Mouse (Mus musculus): Measurements from ENCODE around the gene Ppp1r3d. TPM values are rescaled to one million over a fixed set of nuclear protein-coding genes. Genes with fewer than 3 reads are reported as not detected.

Ppp1r3d gene
- polyA plus RNA-seq, 1 experiment, result not detected

DNA sequence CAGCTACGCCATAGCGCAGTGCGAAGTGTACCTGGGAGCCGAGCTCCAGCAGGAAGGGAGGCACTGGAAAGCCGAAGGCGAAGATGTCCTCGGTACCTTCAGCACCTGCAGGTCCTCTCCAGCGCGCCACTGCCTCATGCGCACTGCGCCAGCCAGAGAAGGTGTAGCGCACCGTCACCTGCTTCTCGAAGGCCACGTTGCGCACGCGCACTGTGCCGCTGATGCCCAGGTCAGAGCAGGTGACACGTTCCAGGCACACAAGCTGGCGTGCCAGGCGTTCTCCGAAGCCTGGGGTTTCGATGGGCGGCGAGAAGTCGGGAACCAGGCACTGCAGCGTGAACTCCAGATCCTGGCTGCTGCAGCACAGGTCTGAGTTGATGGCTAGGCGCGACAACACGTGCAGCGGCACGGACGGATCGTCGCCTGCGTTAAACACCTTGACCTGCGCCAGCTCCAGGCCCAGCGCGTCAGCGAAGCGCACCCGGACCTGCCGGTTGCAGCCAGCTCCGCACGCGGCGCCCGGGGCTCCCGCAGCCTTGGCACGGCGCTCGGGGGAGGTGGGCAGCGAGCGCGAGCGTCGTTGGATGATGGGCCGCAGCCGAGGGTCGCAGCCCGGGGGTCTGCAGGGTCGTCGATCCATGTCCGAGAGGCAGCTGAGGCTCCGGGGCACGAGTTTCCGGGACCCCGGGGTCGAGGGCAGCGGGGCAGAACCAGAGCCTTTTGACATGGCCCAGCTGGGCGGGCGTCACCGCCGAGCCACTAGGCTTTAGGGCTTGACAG lies 601 bp downstream of the Ppp1r3d start:
- no peaks in the 10 kb centered on the region for H3K79me3 ChIP-seq (ENCODE audit: low read depth)
- no peak overlapping the region for H3ac ChIP-seq (ENCODE audit: control insufficient read depth, insufficient read length, low read depth)
- no peak overlapping the region for H3K4me3 ChIP-seq (ENCODE audit: insufficient read depth, poor library complexity, severe bottlenecking)
- no peaks in the 10 kb centered on the region for H3K27me3 ChIP-seq (ENCODE audit: control insufficient read depth, insufficient read depth, insufficient read length)
- TF ChIP-seq MYOD1 (IDR thresholded peaks at IDR 0.05; ENCODE audit: control insufficient read depth, insufficient read length, low read depth), result no peak
- TF ChIP-seq CTCF (IDR thresholded peaks at IDR 0.05; ENCODE audit: control insufficient read depth, insufficient read depth, insufficient read length), result no peak
- no peak for TF ChIP-seq MAX (IDR thresholded peaks at IDR 0.05)
- TF ChIP-seq MYOG (IDR thresholded peaks at IDR 0.05; ENCODE audit: control insufficient read depth, extremely low read depth, insufficient read length), result no peak
- TF ChIP-seq CEBPB (IDR thresholded peaks at IDR 0.05; ENCODE audit: low read depth), result no peak
- TF ChIP-seq FOSL1 (IDR thresholded peaks at IDR 0.05; ENCODE audit: insufficient read depth, low read length, poor library complexity, severe bottlenecking), result no peak
- TF ChIP-seq USF1 (IDR thresholded peaks at IDR 0.05; ENCODE audit: low read depth), result no peak
- H3K79me2 ChIP-seq (ENCODE audit: control insufficient read depth, insufficient read depth), result no peaks in the 10 kb centered on the region
- no peaks in the 10 kb centered on the region for H3K36me3 ChIP-seq (ENCODE audit: control insufficient read depth, insufficient read depth)

- Histone ChIP-seq H3K27me3 (ENCODE audit: control insufficient read depth, insufficient read depth, insufficient read length) (no peaks in the 10 kb centered on the region), H3K79me3 (ENCODE audit: low read depth) (no peaks in the 10 kb centered on the region), H3K36me3 (ENCODE audit: control insufficient read depth, insufficient read depth) (no peaks in the 10 kb centered on the region), H3K4me3 (ENCODE audit: insufficient read depth, poor library complexity, severe bottlenecking) (no peak overlapping the region), H3ac (ENCODE audit: control insufficient read depth, insufficient read length, low read depth) (no peak overlapping the region), H3K79me2 (ENCODE audit: control insufficient read depth, insufficient read depth) (no peaks in the 10 kb centered on the region)
- TF ChIP-seq MYOD1 (IDR thresholded peaks at IDR 0.05; ENCODE audit: control insufficient read depth, insufficient read length, low read depth), result no peak
Observed at GRCm38 (mm10) chr2:178413081-178413480, 1.2 kb downstream of the Ppp1r3d start.

GRCm38 (mm10) chr2:178412598-178412997 lies 1.7 kb downstream of the Ppp1r3d start:
- no peaks in the 10 kb centered on the region for H3K36me3 ChIP-seq (ENCODE audit: control insufficient read depth, insufficient read depth)
- H3ac ChIP-seq (ENCODE audit: control insufficient read depth, insufficient read length, low read depth), result no peak overlapping the region
- H3K79me2 ChIP-seq (ENCODE audit: control insufficient read depth, insufficient read depth), result no peaks in the 10 kb centered on the region
- H3K27me3 ChIP-seq (ENCODE audit: control insufficient read depth, insufficient read depth, insufficient read length), result no peaks in the 10 kb centered on the region
- no peaks in the 10 kb centered on the region for H3K79me3 ChIP-seq (ENCODE audit: low read depth)
- no peak overlapping the region for H3K4me3 ChIP-seq (ENCODE audit: insufficient read depth, poor library complexity, severe bottlenecking)
- TF ChIP-seq CEBPB (IDR thresholded peaks at IDR 0.05; ENCODE audit: low read depth) (no peak), MYOD1 (IDR thresholded peaks at IDR 0.05; ENCODE audit: control insufficient read depth, insufficient read length, low read depth) (no peak), FOSL1 (IDR thresholded peaks at IDR 0.05; ENCODE audit: insufficient read depth, low read length, poor library complexity, severe bottlenecking) (no peak), MYOG (IDR thresholded peaks at IDR 0.05; ENCODE audit: control insufficient read depth, extremely low read depth, insufficient read length) (no peak), CTCF (IDR thresholded peaks at IDR 0.05; ENCODE audit: control insufficient read depth, insufficient read depth, insufficient read length) (no peak), MAX (IDR thresholded peaks at IDR 0.05) (no peak), USF1 (IDR thresholded peaks at IDR 0.05; ENCODE audit: low read depth) (no peak)

GRCm38 (mm10) chr2:178410286-178410685 lies 4.0 kb downstream of the Ppp1r3d start:
- Histone ChIP-seq H3ac (ENCODE audit: control insufficient read depth, insufficient read length, low read depth) (no peak overlapping the region), H3K4me3 (ENCODE audit: insufficient read depth, poor library complexity, severe bottlenecking) (no peak overlapping the region), H3K79me3 (ENCODE audit: low read depth) (no peaks in the 10 kb centered on the region), H3K79me2 (ENCODE audit: control insufficient read depth, insufficient read depth) (no peaks in the 10 kb centered on the region), H3K27me3 (ENCODE audit: control insufficient read depth, insufficient read depth, insufficient read length) (no peaks in the 10 kb centered on the region), H3K36me3 (ENCODE audit: control insufficient read depth, insufficient read depth) (no peaks in the 10 kb centered on the region)
- TF ChIP-seq MYOD1 (IDR thresholded peaks at IDR 0.05; ENCODE audit: control insufficient read depth, insufficient read length, low read depth) (no peak), MYOG (IDR thresholded peaks at IDR 0.05; ENCODE audit: control insufficient read depth, extremely low read depth, insufficient read length) (no peak), FOSL1 (IDR thresholded peaks at IDR 0.05; ENCODE audit: insufficient read depth, low read length, poor library complexity, severe bottlenecking) (no peak), CEBPB (IDR thresholded peaks at IDR 0.05; ENCODE audit: low read depth) (no peak), USF1 (IDR thresholded peaks at IDR 0.05; ENCODE audit: low read depth) (no peak), MAX (IDR thresholded peaks at IDR 0.05) (no peak), CTCF (IDR thresholded peaks at IDR 0.05; ENCODE audit: control insufficient read depth, insufficient read depth, insufficient read length) (no peak)

DNA sequence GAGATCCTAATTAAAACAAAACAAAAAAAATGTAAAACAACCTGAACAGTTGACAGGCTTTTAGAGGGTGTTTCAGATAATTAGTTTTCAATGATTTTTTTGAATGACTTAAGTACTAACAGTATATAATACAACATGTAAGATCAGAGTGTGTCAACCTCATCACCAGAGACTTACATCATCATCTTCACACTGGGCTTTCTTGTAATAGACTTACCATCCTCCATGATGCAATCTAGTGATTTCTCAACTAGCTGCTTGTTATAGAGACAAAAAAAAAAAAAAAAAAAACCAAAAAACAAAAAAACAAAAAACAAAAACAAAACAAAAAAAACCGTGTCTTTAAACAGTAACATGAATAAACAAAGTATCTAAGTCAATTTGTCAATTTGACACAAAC lies 5.2 kb downstream of the Ppp1r3d start:
- Histone ChIP-seq H3K36me3 (ENCODE audit: control insufficient read depth, insufficient read depth) (no peaks in the 10 kb centered on the region), H3K27me3 (ENCODE audit: control insufficient read depth, insufficient read depth, insufficient read length) (no peaks in the 10 kb centered on the region), H3ac (ENCODE audit: control insufficient read depth, insufficient read length, low read depth) (no peak overlapping the region), H3K79me2 (ENCODE audit: control insufficient read depth, insufficient read depth) (no peaks in the 10 kb centered on the region), H3K79me3 (ENCODE audit: low read depth) (no peaks in the 10 kb centered on the region), H3K4me3 (ENCODE audit: insufficient read depth, poor library complexity, severe bottlenecking) (no peak overlapping the region)
- no peak for TF ChIP-seq CTCF (IDR thresholded peaks at IDR 0.05; ENCODE audit: control insufficient read depth, insufficient read depth, insufficient read length)
- TF ChIP-seq USF1 (IDR thresholded peaks at IDR 0.05; ENCODE audit: low read depth), result no peak
- TF ChIP-seq CEBPB (IDR thresholded peaks at IDR 0.05; ENCODE audit: low read depth), result no peak
- TF ChIP-seq FOSL1 (IDR thresholded peaks at IDR 0.05; ENCODE audit: insufficient read depth, low read length, poor library complexity, severe bottlenecking), result no peak
- TF ChIP-seq MYOG (IDR thresholded peaks at IDR 0.05; ENCODE audit: control insufficient read depth, extremely low read depth, insufficient read length), result no peak
- no peak for TF ChIP-seq MYOD1 (IDR thresholded peaks at IDR 0.05; ENCODE audit: control insufficient read depth, insufficient read length, low read depth)
- TF ChIP-seq MAX (IDR thresholded peaks at IDR 0.05), result no peak

Measured in C2C12 (cell line).